Comparison of ENCODE assay signal across 14 mouse cellular contexts in genomic region chr6:93014534-93014933, GRCm38 (mm10).
DNase-seq lines count a peak whose midpoint lies in the region; ATAC-seq and TF ChIP-seq lines count a peak whose summit lies in the region.
"Had no signal": no experiment of that assay in that cellular context is flagged by ENCODE, and none has a peak within 500 bp of the region (broad histone marks: within the 10 kb centered on the region; RNA-seq: fewer than 3 reads in every experiment).

No protein-coding gene starts in this region.

- no peaks in the 10 kb centered on the region for H3K9me3 ChIP-seq in hindbrain, embryonic 10.5 days
- no peaks in the 10 kb centered on the region for H3K9me3 ChIP-seq in hindbrain, embryonic 11.5 days (ENCODE audit: control insufficient read depth, low read length)
- H3K9me3 ChIP-seq in kidney, postnatal 0 days (replicated peaks; ENCODE audit: low read length): no peaks in the 10 kb centered on the region
- no peaks in the 10 kb centered on the region for H3K9me3 ChIP-seq in stomach, embryonic 16.5 days (replicated peaks; ENCODE audit: control insufficient read depth, low read length)
- H3K9me3 ChIP-seq in midbrain, embryonic 15.5 days: no peaks in the 10 kb centered on the region

- no peak overlapping the region for H3K9ac ChIP-seq in hindbrain, embryonic 11.5 days (ENCODE audit: low read depth, low read length)
- H3K9ac ChIP-seq in kidney, postnatal 0 days (ENCODE audit: low read depth, low read length): no peak overlapping the region
- no peak overlapping the region for H3K9ac ChIP-seq in stomach, embryonic 16.5 days (ENCODE audit: low read length)
- H3K9ac ChIP-seq in midbrain, embryonic 15.5 days: no peak overlapping the region

- no peak for ATAC-seq in hindbrain, embryonic 11.5 days (ENCODE audit: low FRiP score)
- ATAC-seq in kidney, postnatal 0 days (replicated peaks; ENCODE audit: low FRiP score, low read depth): 0 out of 2 replicates have a peak, but pooled peaks have one; percentile 46
- peak; percentile 47; the same call in 1 of the 2 replicates for ATAC-seq in stomach, embryonic 16.5 days (ENCODE audit: insufficient read depth, low FRiP score)
- ATAC-seq in midbrain, embryonic 15.5 days (replicated peaks): no peak
- ATAC-seq: hindbrain, postnatal 0 days had no signal

- H3K4me1 ChIP-seq in hindbrain, embryonic 10.5 days (replicated peaks): peaks cover 7% of the 10 kb centered on the region
- no peaks in the 10 kb centered on the region for H3K4me1 ChIP-seq in hindbrain, embryonic 11.5 days (replicated peaks; ENCODE audit: control insufficient read depth, insufficient read depth, low read length)
- H3K4me1 ChIP-seq in kidney, postnatal 0 days (replicated peaks; ENCODE audit: insufficient read depth, low read length): 0 out of 2 replicates have a peak, but pooled peaks cover 7% of the 10 kb centered on the region
- peaks cover 4% of the 10 kb centered on the region; the same call in 1 of the 2 replicates for H3K4me1 ChIP-seq in stomach, embryonic 16.5 days (ENCODE audit: control insufficient read depth, insufficient read depth, low read length)
- H3K4me1 ChIP-seq in midbrain, embryonic 15.5 days: no peaks in the 10 kb centered on the region

- no peak overlapping the region for H3K27ac ChIP-seq in hindbrain, embryonic 10.5 days
- no peak overlapping the region for H3K27ac ChIP-seq in hindbrain, embryonic 11.5 days (ENCODE audit: low read depth, low read length)
- no peak overlapping the region for H3K27ac ChIP-seq in kidney, postnatal 0 days
- no peak overlapping the region for H3K27ac ChIP-seq in stomach, embryonic 16.5 days (ENCODE audit: low read length)
- H3K27ac ChIP-seq in midbrain, embryonic 15.5 days: no peak overlapping the region
- H3K27ac ChIP-seq: gastrocnemius, adult 2 months; hindbrain, postnatal 0 days had no signal

- WGBS in hindbrain, embryonic 10.5 days: 88% methylated on average over 1 of the region's 1 CpGs
- WGBS in hindbrain, embryonic 11.5 days: 85% methylated on average over 1 of the region's 1 CpGs
- WGBS in kidney, postnatal 0 days: 60% methylated on average over 1 of the region's 1 CpGs
- WGBS in stomach, embryonic 16.5 days: 52% methylated on average over 1 of the region's 1 CpGs
- WGBS in midbrain, embryonic 15.5 days: 91% methylated on average over 1 of the region's 1 CpGs

- H3K27me3 ChIP-seq in hindbrain, embryonic 10.5 days (ENCODE audit: insufficient read depth, poor library complexity, severe bottlenecking): no peaks in the 10 kb centered on the region
- H3K27me3 ChIP-seq in hindbrain, embryonic 11.5 days (ENCODE audit: control insufficient read depth, insufficient read depth, low read length): no peaks in the 10 kb centered on the region
- no peaks in the 10 kb centered on the region for H3K27me3 ChIP-seq in kidney, postnatal 0 days (ENCODE audit: insufficient read depth, low read length)
- H3K27me3 ChIP-seq in stomach, embryonic 16.5 days (ENCODE audit: control insufficient read depth, insufficient read depth, low read length): no peaks in the 10 kb centered on the region
- no peaks in the 10 kb centered on the region for H3K27me3 ChIP-seq in midbrain, embryonic 15.5 days (replicated peaks)

- DNase-seq in hindbrain, embryonic 10.5 days (ENCODE audit: low spot score): peak; percentile 3
- no peak for DNase-seq in hindbrain, embryonic 11.5 days (ENCODE audit: low spot score)
- DNase-seq in kidney, postnatal 0 days (ENCODE audit: low spot score): peak; percentile 26
- peak; percentile 49 to 67 for DNase-seq in lung, adult 18-20 months
- no peak for DNase-seq in left cerebral cortex, adult 8-10 months (ENCODE audit: low spot score in 2 of 2)
- DNase-seq in cerebellum, postnatal 10 days: no peak
- DNase-seq: cerebellum, postnatal 14 days; gastrocnemius, adult 2 months; spleen, adult 18-20 months; thymus, postnatal 14 days had no signal

- H3K4me2 ChIP-seq in hindbrain, embryonic 11.5 days (replicated peaks; ENCODE audit: low read depth, low read length): no peak overlapping the region
- H3K4me2 ChIP-seq in kidney, postnatal 0 days (ENCODE audit: low read length): no peak overlapping the region
- H3K4me2 ChIP-seq in stomach, embryonic 16.5 days (ENCODE audit: low read depth, low read length): no peak overlapping the region
- no peak overlapping the region for H3K4me2 ChIP-seq in midbrain, embryonic 15.5 days

- no peak for TF ChIP-seq CTCF in kidney, postnatal 0 days (IDR thresholded peaks at IDR 0.05; ENCODE audit: low read depth)

- H3K36me3 ChIP-seq in hindbrain, embryonic 10.5 days: no peaks in the 10 kb centered on the region
- H3K36me3 ChIP-seq in hindbrain, embryonic 11.5 days (ENCODE audit: control insufficient read depth, insufficient read depth, low read length): no peaks in the 10 kb centered on the region
- H3K36me3 ChIP-seq in kidney, postnatal 0 days (ENCODE audit: insufficient read depth, low read length): no peaks in the 10 kb centered on the region
- H3K36me3 ChIP-seq in stomach, embryonic 16.5 days (ENCODE audit: control insufficient read depth, insufficient read depth, low read length): no peaks in the 10 kb centered on the region
- no peaks in the 10 kb centered on the region for H3K36me3 ChIP-seq in midbrain, embryonic 15.5 days (replicated peaks)

- no peak overlapping the region for H3K4me3 ChIP-seq in hindbrain, embryonic 10.5 days
- H3K4me3 ChIP-seq in hindbrain, embryonic 11.5 days (ENCODE audit: low read depth, low read length): no peak overlapping the region
- no peak overlapping the region for H3K4me3 ChIP-seq in kidney, postnatal 0 days (replicated peaks; ENCODE audit: low read depth, low read length)
- H3K4me3 ChIP-seq in stomach, embryonic 16.5 days (replicated peaks; ENCODE audit: low read length): no peak overlapping the region
- no peak overlapping the region for H3K4me3 ChIP-seq in midbrain, embryonic 15.5 days
- H3K4me3 ChIP-seq: gastrocnemius, adult 2 months; myocyte had no signal

Comparison
In these comparisons a context has a peak if more than half of its experiments do, and no peak if none do; other contexts are left out.
1. DNase-seq: peak in hindbrain, embryonic 10.5 days (single experiment), kidney, postnatal 0 days (single experiment) and lung, adult 18-20 months (2 of 2); none in hindbrain, embryonic 11.5 days (single experiment), left cerebral cortex, adult 8-10 months (0 of 2) and cerebellum, postnatal 10 days (0 of 2).
2. ATAC-seq: peak in kidney, postnatal 0 days (single experiment) and stomach, embryonic 16.5 days (single experiment); none in hindbrain, embryonic 11.5 days (single experiment) and midbrain, embryonic 15.5 days (single experiment).